Comparison of ENCODE assay signal across 8 mouse cellular contexts in the genomic region with DNA sequence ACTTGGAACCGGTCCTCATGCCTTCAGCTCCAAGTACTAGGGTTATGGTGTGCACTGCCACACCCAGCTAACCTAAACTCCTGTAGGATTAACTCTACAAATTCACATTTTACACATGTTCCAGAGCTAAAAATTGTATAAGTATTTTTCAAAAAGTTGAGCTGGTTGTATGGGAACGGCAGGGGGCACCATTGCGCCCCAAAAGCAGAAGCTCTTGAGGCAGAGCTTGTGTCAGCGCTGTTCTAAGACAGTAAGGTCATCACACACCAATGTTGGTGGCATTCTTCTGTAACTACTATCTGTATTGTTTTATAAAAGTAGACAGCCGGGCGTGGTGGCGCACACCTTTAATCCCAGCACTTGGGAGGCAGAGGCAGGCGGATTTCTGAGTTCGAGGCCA. TPM values are rescaled to one million over a fixed set of nuclear protein-coding genes. Genes with fewer than 3 reads are reported as not detected.
A peak's percentile ranks its signal among the peaks of the same experiment; 100 is the strongest.
DNase-seq lines count a peak whose midpoint lies in the region; ATAC-seq lines count a peak whose summit lies in the region.

No protein-coding gene starts in this region.

- ATAC-seq in inflammation-experienced regulatory T-cells, adult 6 months = no peak

- DNase-seq in adrenal gland, adult (ENCODE audit: inconsistent age in 2 of 2, low spot score in 1 of 2) = peak; percentile 14 to 41
- DNase-seq in adrenal gland, postnatal 4 days (ENCODE audit: low spot score in 2 of 2) = no peak
- peak; percentile 20 to 32 for DNase-seq in kidney, postnatal 4 days
- no peak for DNase-seq in kidney, adult 8-10 months
- peak; percentile 43 for DNase-seq in adrenal gland, postnatal 14 days
- peak; percentile 34 for DNase-seq in lung, postnatal 36 days
- no peak for DNase-seq in frontal cortex, postnatal 10 days (ENCODE audit: low spot score in 2 of 2)

RNA-seq across cellular contexts. Expression of a gene that starts 13.3 kb away (rescaled TPM):
- 10 to 100 TPM; 11.8 to 13.1 TPM for total RNA-seq in adrenal gland, postnatal 4 days (2021)
- 7.2 and 8.7 TPM in 2 replicates for total RNA-seq in adrenal gland, postnatal 14 days (2021)
- 10 to 100 TPM; 14.6 to 21.4 (median 15.5) TPM for polyA plus RNA-seq in inflammation-experienced regulatory T-cells, adult 6 months (2017; shearing (Covaris generic))

RNA-seq across cellular contexts. Expression of a gene that starts 48.6 kb away (rescaled TPM):
- 10 to 100 TPM; 26.8 to 27.9 TPM for total RNA-seq in adrenal gland, postnatal 4 days (2021)
- total RNA-seq in adrenal gland, postnatal 14 days (2021) = 24.9 and 28.8 TPM in 2 replicates
- 10 to 100 TPM in 2 of 3 experiments, 1 to 10 TPM in 1; 2.5 to 14.1 (median 10.8) TPM for polyA plus RNA-seq in inflammation-experienced regulatory T-cells, adult 6 months (2017; shearing (Covaris generic))

Comparison
In these comparisons a context has a peak if more than half of its experiments do, and no peak if none do; other contexts are left out.
1. DNase-seq: peak in adrenal gland, adult (2 of 2), kidney, postnatal 4 days (2 of 2), adrenal gland, postnatal 14 days (single experiment) and lung, postnatal 36 days (single experiment); none in adrenal gland, postnatal 4 days (0 of 2), kidney, adult 8-10 months (0 of 2) and frontal cortex, postnatal 10 days (0 of 2).